Comparison of ENCODE assay signal across 13 mouse cellular contexts in genomic region chr13:42671651-42672290, GRCm38 (mm10). TPM values are rescaled to one million over a fixed set of nuclear protein-coding genes. Genes with fewer than 3 reads are reported as not detected.
DNase-seq lines count a peak whose midpoint lies in the region; ATAC-seq lines count a peak whose summit lies in the region.
"Had no signal": no experiment of that assay in that cellular context is flagged by ENCODE, and none has a peak within 500 bp of the region (broad histone marks: within the 10 kb centered on the region; RNA-seq: fewer than 3 reads in every experiment).

No protein-coding gene starts in this region.

- intact Hi-C loops in left cerebral cortex, postnatal 14 days (cut with DNase I) = loop anchor here (5.0 to 10.0 kb wide), 2 partner anchors 54 to 113 kb away; no protein-coding TSS in a partner anchor

- no peak overlapping the region for H3K4me2 ChIP-seq in hindbrain, embryonic 13.5 days
- no peak overlapping the region for H3K4me2 ChIP-seq in hindbrain, embryonic 12.5 days (replicated peaks)
- H3K4me2 ChIP-seq: embryonic facial prominence, embryonic 12.5 days; limb, embryonic 13.5 days had no signal

- H3K9me3 ChIP-seq in hindbrain, embryonic 13.5 days = no peaks in the 10 kb centered on the region
- H3K9me3 ChIP-seq in hindbrain, embryonic 12.5 days (replicated peaks) = no peaks in the 10 kb centered on the region
- H3K9me3 ChIP-seq: embryonic facial prominence, embryonic 12.5 days; limb, embryonic 13.5 days had no signal

- H3K27ac ChIP-seq in hindbrain, embryonic 13.5 days = peak overlapping the region; percentile 5; the same call in 1 of the 2 replicates
- no peak overlapping the region for H3K27ac ChIP-seq in hindbrain, embryonic 12.5 days
- H3K27ac ChIP-seq: embryonic facial prominence, embryonic 12.5 days; limb, embryonic 13.5 days had no signal

- H3K9ac ChIP-seq in hindbrain, embryonic 13.5 days = no peak overlapping the region
- H3K9ac ChIP-seq in hindbrain, embryonic 12.5 days = no peak overlapping the region
- H3K9ac ChIP-seq: embryonic facial prominence, embryonic 12.5 days; limb, embryonic 13.5 days had no signal

- ATAC-seq in hindbrain, embryonic 13.5 days (ENCODE audit: low FRiP score) = no peak
- ATAC-seq in hindbrain, embryonic 12.5 days (ENCODE audit: low FRiP score) = no peak

- no peaks in the 10 kb centered on the region for H3K36me3 ChIP-seq in hindbrain, embryonic 13.5 days
- H3K36me3 ChIP-seq in hindbrain, embryonic 12.5 days = no peaks in the 10 kb centered on the region
- H3K36me3 ChIP-seq: embryonic facial prominence, embryonic 12.5 days; limb, embryonic 13.5 days had no signal

- H3K4me1 ChIP-seq in hindbrain, embryonic 13.5 days (replicated peaks) = peaks cover 8% of the 10 kb centered on the region
- peaks cover 5% of the 10 kb centered on the region; the same call in 1 of the 2 replicates for H3K4me1 ChIP-seq in hindbrain, embryonic 12.5 days
- H3K4me1 ChIP-seq: embryonic facial prominence, embryonic 12.5 days; limb, embryonic 13.5 days had no signal

- H3K4me3 ChIP-seq in hindbrain, embryonic 13.5 days = no peak overlapping the region
- no peak overlapping the region for H3K4me3 ChIP-seq in hindbrain, embryonic 12.5 days
- H3K4me3 ChIP-seq: embryonic facial prominence, embryonic 12.5 days; limb, embryonic 13.5 days had no signal

- 55% methylated on average over 10 of the region's 10 CpGs for WGBS in hindbrain, embryonic 13.5 days
- WGBS in hindbrain, embryonic 12.5 days = 50% methylated on average over 10 of the region's 10 CpGs

- peak; percentile 65 for DNase-seq in right cerebral cortex, adult 18-20 months
- DNase-seq in right cerebral cortex, postnatal 14 days = no peak
- DNase-seq in left cerebral cortex, postnatal 14 days (ENCODE audit: low spot score in 2 of 2) = peak; percentile 45 to 84
- no peak for DNase-seq in c-Kit-positive CD71-positive TER-119-positive erythroid progenitor cells, embryonic 14.5 days (ENCODE audit: low spot score)
- no peak for DNase-seq in thymus, postnatal 14 days
- DNase-seq in spleen, adult 12 weeks (ENCODE audit: low spot score) = no peak
- DNase-seq: B cell, adult 2 months; gastrocnemius, postnatal 14 days; kidney, postnatal 36 days had no signal

- H3K27me3 ChIP-seq in hindbrain, embryonic 13.5 days = no peaks in the 10 kb centered on the region
- H3K27me3 ChIP-seq in hindbrain, embryonic 12.5 days = no peaks in the 10 kb centered on the region
- H3K27me3 ChIP-seq: embryonic facial prominence, embryonic 12.5 days; limb, embryonic 13.5 days had no signal

RNA-seq across cellular contexts. Expression of gene Phactr1, which starts 8.7 kb away (rescaled TPM):
- polyA plus RNA-seq in hindbrain, embryonic 13.5 days (2015; fragmentation: Nextera tagmentation; extraction: Ambion mirVana) = 46.7 and 46.9 TPM in 2 replicates
- polyA plus RNA-seq in hindbrain, embryonic 12.5 days (2016; fragmentation: Nextera tagmentation; extraction: Ambion mirVana) = 23.6 and 25.0 TPM in 2 replicates
- 100 to 1,000 TPM; 449 to 512 TPM for total RNA-seq in left cerebral cortex, postnatal 14 days (2021)

Comparison
In these comparisons a context has a peak if more than half of its experiments do, and no peak if none do; other contexts are left out.
1. DNase-seq: peak in right cerebral cortex, adult 18-20 months (single experiment) and left cerebral cortex, postnatal 14 days (2 of 2); none in right cerebral cortex, postnatal 14 days (single experiment), c-Kit-positive CD71-positive TER-119-positive erythroid progenitor cells, embryonic 14.5 days (single experiment), thymus, postnatal 14 days (single experiment) and spleen, adult 12 weeks (single experiment).